Mouse (Mus musculus) CD4-positive helper T cell, adult 2 months (primary cell): ENCODE measurements around the gene Nup93.
"Not testable (repeated sequence)": the region's sequence is repeated elsewhere in the genome, so short reads cannot be mapped to it uniquely, and the experiment has no call there.

Source experiments
- DNase-seq: peaks from one replicate; pipeline ENCODE4 v3.0.0-alpha.2; 2012; ENCODE audit warnings: low read depth, missing footprints, low spot score

The Nup93 gene

DNA sequence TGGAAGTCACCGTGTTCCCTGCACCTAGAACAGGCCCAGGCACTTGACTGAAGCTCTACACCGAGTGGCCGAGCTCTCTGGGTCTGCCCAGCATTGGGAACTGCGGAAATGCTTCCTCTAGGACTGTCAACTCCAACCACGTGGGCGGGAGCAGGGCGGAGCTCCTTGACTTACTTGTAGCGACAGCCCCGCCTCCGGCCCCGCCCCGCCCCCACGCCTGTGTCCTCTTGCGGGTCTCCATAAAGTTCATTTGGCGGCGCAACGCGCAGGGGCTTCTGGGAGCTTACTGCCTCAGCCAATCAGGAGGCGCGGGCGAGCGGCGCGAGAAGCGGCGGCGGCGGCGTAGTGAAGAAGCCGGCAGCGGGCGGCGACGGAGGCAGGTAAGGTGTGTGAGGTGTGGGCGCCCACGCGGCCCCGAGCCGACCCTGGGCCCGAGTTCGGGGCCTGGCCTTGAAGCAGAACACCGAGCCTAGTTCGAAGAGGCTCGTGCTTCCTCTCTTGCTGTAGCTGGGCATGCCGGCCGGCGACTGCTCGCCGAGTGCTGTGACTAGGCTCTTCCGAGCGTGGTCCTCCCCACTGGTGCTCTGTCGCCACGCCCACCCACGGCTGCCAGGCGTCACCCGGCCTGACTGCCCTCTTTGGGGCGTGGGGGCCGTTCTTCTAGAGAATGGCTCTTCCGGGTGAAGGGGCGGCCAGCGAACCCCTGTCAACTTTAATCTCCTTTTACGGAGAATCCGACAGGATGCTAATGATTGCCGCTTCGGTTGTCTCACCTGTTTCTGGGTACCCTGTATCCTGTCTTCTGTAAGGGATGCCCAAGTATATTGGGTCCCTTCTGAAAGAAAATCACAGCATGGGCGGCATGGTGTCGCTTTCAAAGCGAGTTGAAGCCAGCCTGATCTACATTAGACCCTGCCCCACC lies at the start of gene Nup93:
Gene Nup93, plus strand, starts transcription at position 313 of the 922 bp plus-strand sequence.
- peak; percentile 97 for DNase-seq

DNA sequence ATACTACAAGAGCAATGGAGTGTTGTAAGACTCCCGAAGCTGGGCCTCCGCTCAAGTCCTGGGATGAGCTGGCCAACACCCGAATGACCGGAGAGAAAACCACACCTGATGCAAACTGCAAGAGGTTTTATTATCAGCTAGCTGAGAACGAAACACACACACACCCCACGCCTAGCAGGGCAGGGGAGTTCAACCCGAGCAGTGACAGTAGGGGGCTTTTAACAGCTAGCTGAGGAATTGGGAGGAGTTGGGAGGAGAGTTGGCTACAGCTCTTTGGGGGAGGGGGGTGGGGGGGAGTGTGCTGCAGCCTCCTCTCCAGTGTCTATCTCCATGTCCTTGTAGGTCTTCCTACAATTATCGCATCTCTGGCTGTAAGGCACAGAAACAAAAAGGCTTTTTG lies 48.6 kb upstream of the Nup93 start:
- DNase-seq: not testable (repeated sequence)

DNA sequence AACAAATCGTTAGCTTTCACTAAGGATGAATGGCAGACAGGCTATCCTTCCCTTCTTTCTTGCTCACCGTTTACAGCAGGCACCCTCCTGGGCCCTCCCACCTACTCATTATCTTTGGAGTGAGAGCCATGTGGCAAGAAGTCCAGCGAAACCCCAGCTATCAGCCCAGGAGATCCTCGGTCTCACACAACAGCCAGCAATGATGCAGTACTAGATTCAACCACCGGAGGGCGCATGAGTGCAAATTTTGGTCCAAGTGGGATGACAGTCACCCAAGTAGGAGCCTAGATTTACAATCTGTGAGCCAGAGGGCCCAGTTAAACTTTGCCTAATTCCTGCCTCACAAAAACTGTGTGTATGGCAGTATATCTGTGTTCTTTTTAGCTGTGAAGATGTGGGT lies 47.1 kb upstream of the Nup93 start:
- DNase-seq: peak; percentile 67

DNA sequence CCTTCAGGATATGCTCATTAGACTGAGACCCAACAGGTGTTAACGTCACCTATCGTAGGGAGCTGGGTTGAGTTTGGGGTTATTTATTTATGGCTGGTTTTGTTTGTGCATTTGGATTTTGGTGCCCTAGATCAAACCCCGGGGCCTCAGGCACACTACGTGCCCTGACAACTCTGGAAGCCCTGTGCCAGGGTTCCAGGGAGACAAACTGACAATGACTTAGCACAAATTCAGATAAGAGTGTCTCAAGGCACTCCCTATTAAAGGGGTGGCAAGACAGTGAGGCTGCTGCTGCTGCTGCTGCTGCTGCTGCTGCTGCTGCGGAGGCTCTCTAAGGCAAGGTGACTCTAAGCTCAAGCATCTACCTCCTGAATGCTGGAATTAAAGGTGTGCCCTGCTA lies 44.8 kb upstream of the Nup93 start:
- no peak for DNase-seq

DNA sequence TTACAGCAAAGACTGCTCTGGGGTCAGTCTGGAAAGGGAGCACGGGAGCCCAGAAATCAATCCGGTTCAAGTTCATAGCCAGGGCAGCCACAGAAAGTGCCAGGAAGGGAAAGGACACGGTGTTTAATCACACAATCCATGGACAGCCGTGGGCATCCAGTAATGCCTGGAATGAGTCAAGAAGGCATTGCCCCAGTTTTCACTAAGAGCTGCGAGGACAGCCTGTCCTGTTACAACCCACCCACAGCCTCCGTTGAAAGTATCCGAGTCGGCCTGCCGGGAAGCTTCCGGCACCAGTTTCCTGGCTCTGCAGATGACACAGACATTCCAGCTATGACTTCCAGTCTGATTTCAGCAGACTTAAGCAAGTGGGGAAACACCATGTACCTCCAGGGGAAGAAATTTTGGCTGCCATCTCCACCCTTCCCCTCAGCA lies 43.0 kb upstream of the Nup93 start:
- no peak for DNase-seq

DNA sequence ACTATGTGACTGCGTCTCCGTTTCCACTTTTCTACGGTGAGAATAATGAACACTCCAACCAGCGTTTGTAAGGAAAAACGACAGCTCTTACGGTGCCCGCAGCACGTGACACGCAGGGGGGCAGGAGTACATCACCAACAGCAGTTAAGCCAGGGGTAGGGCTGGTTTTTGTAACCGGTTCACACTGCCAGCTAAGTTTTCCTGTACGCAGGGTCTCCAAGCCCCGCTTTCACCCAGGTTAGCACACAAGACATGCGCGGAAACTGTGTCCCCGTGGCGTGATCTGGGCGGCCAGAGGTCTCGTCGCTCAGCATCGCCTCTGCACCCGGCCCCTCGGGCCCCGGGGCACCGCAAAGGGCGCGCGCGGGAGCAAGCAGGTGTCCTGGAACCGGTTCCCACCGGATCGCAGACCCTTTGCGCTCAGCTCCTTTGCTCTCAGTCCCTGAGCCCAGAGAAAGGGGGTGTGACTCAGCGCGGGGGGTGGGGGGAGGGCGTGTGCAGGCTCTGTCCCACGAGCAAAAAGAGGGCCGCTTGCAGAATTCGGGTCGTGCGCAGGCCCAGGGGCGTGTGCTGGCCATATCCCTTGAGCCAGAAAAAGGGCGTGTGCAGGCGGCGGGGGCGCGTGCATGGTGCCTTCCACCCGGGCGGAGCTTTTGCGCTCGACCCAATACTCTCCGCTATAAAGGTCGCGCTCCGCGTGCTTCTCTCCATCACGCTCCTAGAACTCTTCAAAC lies 42.1 kb upstream of the Nup93 start, which contains the start of gene Mt2:
Gene Mt2, plus strand, starts transcription at position 590 of the 734 bp plus-strand sequence.
- DNase-seq: peak; percentile 42

DNA sequence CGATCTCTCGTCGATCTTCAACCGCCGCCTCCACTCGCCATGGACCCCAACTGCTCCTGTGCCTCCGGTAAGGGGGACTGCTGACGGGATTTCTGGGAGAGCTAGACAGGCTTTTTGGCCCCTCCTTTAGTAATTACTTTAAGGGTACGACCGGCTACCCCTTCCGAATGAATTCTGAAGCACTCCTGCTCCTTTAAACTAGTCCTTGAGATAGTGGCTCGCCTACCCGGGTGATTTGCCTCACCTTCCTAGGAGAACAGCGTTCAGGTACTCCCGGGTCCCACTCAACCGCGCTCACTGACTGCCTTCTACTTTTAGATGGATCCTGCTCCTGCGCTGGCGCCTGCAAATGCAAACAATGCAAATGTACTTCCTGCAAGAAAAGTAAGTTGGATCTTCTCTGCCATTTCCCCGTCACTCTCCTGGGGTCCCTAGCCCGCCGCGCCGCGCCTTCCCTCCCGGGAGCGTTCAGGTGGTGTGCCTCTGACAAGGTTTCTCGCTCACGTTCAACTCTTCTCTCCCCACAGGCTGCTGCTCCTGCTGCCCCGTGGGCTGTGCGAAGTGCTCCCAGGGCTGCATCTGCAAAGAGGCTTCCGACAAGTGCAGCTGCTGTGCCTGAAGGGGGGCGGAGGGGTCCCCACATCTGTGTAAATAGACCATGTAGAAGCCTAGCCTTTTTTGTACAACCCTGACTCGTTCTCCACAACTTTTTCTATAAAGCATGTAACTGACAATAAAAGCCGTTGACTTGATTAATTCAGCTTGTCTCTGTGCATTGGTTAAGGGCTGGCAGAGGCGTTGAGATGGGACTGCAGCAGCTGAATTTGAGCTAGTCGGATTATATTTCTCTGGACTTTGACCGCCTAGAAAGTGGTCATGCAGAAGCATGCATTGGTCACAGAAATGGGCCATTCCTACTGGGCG lies 41.3 kb upstream of the Nup93 start:
- no peak for DNase-seq

DNA sequence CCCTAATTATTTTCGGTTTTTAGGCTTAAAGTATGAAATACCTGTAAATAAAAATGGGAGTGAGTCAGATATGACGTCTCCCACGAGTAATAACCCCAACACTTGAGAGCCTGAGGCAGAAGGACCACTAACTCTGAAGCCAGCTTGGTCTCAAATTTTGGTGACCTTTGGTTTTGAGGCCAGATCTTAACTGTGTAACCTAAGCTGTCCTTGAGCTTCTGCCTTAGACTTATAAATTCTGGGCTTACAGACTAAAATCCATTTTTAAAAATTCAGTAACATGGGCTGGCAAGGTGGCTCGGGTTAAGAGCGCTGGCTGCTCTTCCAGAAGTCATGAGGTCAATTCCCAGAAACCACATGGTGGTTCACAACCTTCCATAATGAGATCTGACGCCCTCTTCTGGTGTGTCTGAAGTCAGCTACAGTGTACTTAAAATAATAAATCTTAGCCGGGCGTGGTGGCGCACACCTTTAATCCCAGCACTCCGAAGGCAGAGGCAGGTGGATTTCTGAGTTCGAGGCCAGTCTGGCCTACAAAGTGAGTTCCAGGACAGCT lies 40.4 kb upstream of the Nup93 start:
- DNase-seq: no peak

DNA sequence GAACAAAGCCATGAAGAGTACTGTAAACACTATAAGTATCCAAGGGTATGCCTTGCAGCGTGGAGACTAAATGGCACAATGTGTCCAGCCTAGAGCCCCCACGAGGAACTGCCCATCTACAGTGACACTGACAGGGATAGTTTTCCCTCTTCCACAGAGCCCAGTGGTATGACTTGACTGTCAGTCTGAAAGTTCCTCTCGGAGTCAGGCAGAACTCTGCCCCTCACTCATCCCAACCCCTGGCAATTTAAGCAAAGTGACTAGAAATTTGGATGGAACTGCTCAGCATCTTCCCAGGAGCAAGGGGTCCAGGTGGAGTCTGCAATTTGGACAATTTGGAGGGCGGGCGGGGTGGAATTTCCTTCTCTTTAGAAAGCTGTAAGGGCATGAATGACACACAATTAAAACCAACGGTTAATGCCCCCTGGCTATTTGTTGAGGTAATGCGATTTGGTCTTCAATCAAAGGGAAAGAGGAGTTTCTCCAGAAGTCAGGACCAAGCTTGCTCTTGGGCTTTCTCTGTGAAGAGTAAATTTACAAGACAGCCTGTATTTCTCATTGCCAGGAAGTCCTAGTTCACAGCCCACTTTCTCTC lies 39.6 kb upstream of the Nup93 start:
- no peak for DNase-seq

DNA sequence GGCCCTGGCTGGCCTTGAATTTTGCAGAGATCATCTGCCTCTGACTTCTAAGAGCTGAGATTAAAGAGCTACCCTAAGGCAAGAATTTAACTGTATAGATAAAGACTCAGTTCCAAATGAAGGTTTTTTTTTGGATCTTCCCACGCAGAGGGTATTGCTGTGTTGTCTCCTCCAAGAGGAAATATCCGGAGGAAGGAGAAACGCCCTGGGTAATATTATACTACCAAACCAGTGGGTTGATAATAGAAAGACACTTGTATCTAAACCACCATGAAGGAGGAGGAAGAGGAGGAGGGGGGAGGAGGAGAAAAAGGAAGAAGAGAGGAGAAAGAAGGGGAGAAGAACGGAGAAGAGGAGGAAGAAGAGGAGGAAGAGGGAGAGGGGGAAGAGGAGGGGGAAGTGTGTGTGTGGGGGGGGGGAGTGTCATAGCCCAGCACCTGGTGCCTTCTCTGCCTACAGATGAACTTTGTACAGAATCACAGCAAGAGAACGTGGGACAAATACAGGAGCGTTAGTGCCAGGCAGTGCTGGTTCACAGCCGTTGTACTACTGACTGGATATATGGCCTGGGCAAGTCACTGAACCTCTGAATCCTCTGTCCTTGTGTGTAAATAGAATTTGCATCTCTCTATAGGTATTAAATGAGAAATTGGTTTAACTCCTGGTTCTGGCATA lies 36.5 kb upstream of the Nup93 start:
- DNase-seq: no peak

DNA sequence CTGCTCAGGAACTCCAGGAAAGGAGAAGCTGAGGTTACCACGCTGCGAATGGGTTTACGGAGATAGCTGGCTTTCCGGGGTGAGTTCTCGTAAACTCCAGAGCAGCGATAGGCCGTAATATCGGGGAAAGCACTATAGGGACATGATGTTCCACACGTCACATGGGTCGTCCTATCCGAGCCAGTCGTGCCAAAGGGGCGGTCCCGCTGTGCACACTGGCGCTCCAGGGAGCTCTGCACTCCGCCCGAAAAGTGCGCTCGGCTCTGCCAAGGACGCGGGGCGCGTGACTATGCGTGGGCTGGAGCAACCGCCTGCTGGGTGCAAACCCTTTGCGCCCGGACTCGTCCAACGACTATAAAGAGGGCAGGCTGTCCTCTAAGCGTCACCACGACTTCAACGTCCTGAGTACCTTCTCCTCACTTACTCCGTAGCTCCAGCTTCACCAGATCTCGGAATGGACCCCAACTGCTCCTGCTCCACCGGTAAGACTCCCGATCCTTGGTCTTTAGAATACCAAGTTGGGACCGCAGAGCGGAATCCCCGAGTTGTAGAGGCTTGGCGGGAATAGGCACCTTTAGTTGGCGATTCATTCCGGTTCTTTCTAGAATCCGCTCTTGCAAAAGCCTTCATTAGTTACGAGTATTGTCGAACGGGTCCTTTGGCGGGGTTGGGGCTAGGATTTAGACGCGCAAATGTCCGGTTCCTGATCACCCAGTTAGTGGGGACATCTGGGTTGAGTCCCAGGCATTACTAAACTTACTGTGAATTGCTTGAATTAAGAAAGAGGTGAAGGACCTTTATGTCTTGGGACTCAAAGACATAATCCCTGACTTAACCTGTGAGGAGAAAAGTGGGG lies 35.3 kb upstream of the Nup93 start, which contains the start of gene Mt1:
Gene Mt1, plus strand, starts transcription at position 226 of the 856 bp plus-strand sequence.
- peak; percentile 86 for DNase-seq

DNA sequence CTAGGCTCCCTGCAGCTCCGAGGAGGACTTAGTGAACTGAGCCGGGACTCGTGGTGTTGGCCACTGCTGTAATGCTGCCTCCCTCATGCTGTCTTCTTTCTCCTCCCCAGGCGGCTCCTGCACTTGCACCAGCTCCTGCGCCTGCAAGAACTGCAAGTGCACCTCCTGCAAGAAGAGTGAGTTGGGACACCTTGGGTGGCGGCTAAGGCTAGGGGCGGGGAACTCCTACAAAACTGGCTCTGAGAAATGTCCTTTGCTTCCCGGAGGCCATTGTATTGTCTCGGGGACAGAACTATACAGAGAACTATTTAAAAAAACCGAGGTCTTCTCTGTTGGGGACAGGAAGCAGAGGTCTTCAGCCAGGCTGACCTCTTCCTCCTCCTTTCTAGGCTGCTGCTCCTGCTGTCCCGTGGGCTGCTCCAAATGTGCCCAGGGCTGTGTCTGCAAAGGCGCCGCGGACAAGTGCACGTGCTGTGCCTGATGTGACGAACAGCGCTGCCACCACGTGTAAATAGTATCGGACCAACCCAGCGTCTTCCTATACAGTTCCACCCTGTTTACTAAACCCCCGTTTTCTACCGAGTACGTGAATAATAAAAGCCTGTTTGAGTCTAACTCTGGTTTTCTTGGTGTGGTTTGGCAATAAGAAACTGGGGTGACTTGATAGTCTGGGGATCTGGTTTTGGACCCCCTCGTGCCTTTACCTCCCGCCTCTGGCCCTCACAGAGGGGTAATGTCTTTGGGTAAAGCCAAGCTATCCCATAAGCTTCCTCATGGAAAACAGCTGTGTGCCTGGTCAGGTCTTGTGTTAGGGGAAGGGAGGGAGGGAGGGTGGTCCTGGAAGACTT lies 34.4 kb upstream of the Nup93 start:
- DNase-seq: no peak

DNA sequence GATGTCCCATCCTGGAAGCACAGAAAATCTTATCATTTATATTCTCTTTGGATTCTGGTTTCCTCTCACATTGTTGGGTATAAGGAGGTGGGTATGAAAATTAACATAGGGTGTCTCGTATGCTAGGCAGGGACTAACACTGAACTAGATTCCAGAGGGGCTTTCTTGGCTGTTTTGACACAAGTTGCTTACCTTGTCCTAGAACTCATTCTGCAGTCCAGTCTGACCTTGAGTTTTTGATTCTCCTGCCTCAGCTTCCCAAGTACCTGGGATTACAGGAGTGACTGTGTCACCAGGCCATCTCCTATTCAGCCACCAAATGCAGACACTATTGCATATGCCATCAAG lies 33.8 kb upstream of the Nup93 start:
- DNase-seq: no peak

DNA sequence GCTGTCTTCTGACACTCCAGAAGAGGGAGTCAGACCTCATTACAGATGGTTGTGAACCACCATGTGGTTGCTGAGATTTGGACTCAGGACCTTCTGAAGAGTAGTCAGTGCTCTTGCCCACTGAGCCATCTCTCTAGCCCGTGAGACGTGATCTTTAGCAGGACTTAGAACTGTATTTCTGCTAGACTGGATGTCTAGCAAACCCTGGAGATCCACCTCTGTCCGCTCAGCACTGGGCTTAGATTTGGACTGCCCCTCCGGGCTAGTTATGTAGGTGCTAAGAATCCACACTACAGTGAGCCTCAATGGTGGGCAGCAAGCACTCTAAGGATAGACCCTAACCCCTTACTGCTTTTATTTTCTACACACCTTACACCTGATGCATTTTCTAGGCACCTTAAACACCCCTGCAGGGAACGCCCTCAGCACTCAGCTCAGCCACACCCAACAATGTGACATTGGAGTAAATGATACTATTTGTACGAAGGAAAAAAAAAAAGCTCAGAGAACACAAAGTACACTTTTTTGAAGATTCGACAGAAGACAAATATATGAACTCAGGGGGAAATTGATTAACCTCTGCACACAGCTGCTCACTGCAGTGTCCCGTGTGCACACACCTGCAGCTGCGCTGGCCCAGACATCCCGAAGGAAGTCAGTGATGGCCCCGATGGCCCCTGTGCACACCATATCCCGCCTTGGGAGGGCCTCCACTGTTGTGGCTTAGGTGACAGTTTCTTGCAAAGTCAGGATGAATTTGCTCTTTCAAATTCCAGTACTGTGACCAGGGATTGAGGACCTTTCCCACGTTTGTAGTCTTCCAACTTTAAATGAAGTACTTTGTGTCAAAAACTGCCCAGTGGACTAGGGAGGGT lies 32.1 kb upstream of the Nup93 start:
- no peak for DNase-seq

DNA sequence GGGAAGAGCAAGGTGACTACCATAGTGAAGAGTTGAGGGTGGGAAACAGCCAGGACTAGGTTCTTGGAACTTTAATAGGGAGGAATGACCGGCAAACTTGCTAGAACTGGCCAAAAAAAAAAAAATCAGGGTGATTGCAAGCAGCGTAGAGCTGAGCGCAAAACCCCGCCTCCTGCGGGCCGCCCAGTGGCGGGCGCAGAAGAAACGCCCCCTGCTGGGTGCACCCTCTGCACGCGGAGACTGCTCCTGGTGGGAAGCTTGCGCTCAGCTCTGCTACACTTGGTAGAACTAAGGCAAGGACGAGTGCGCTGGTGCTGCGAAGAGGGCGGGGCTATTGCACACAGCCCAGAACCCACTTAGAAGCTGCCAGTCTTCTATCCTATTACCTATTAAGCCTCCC lies 31.2 kb upstream of the Nup93 start:
- peak; percentile 87 for DNase-seq

DNA sequence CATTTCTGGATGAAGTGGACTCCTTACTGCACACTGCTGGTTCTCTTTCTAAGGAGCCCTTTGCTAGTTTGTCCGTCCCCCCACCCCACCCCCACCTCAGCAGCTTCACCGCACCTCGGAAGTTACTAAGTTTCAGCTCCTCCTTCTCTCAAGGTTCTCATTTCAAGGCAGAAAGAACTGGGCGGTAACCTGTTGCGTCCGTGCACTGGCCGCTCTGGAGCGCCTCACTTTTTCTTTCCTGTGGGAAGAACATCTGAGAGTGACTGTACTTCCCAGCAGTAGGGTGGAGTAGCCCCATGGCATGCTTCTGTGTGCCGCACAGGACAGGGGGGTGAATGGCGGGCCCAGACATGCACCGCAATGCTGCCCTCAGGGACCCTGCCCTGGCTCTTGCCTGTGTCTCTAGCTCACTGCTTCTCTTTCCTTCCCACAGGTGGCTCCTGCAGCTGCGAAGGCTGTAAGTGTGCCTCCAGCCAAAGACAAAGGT lies 30.0 kb upstream of the Nup93 start:
- no peak for DNase-seq

DNA sequence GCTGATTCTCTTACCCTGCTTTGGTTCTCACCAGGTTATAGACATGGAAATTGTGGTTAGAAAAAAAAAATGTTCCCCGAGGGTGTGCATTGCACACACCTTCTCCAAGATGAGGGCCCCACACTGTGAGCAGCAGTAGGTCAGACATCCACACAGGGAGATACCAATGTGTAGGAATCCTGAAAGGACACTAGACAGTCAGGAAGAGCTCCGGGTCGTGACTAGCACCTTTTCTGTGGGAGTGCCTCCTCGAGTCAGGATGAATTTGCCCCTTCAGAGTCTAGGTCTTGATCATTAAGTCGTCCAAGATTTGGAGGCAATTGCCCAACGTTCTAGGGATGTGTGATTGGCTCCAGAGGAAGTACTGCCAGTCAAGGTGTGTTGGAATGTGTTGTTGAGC lies 28.6 kb upstream of the Nup93 start:
- DNase-seq: no peak
